ENCODE assay signal across 12 mouse cellular contexts in genomic region chr4:97780666-97781435, GRCm38 (mm10). TPM values are rescaled to one million over a fixed set of nuclear protein-coding genes. Genes with fewer than 3 reads are reported as not detected.
DNase-seq lines count a peak whose midpoint lies in the region; ATAC-seq lines count a peak whose summit lies in the region.
"Had no signal": no experiment of that assay in that cellular context is flagged by ENCODE, and none has a peak within 500 bp of the region (broad histone marks: within the 10 kb centered on the region; RNA-seq: fewer than 3 reads in every experiment).

No protein-coding gene starts in this region.

- H3K9me3 ChIP-seq in forebrain, embryonic 11.5 days (ENCODE audit: control insufficient read depth, low read length), result no peaks in the 10 kb centered on the region; the same call in 1 of the 2 replicates
- H3K9me3 ChIP-seq in forebrain, embryonic 10.5 days, result peaks cover 11% of the 10 kb centered on the region
- H3K9me3 ChIP-seq in limb, embryonic 12.5 days, result no peaks in the 10 kb centered on the region
- H3K9me3 ChIP-seq in limb, embryonic 10.5 days (replicated peaks), result no peaks in the 10 kb centered on the region
- H3K9me3 ChIP-seq in hindbrain, embryonic 15.5 days, result no peaks in the 10 kb centered on the region
- no peaks in the 10 kb centered on the region for H3K9me3 ChIP-seq in stomach, embryonic 14.5 days (ENCODE audit: control insufficient read depth, low read depth, low read length)

- H3K27ac ChIP-seq in forebrain, embryonic 11.5 days (ENCODE audit: low read depth, low read length), result no peak overlapping the region
- no peak overlapping the region for H3K27ac ChIP-seq in forebrain, embryonic 10.5 days
- no peak overlapping the region for H3K27ac ChIP-seq in limb, embryonic 12.5 days
- H3K27ac ChIP-seq in limb, embryonic 10.5 days, result no peak overlapping the region
- H3K27ac ChIP-seq in hindbrain, embryonic 15.5 days (replicated peaks), result peak overlapping the region; percentile 47; the same call in 1 of the 2 replicates
- no peak overlapping the region; the same call in 1 of the 2 replicates for H3K27ac ChIP-seq in stomach, embryonic 14.5 days (ENCODE audit: low read length)

- no peak overlapping the region for H3K9ac ChIP-seq in forebrain, embryonic 11.5 days (ENCODE audit: low read length)
- H3K9ac ChIP-seq in limb, embryonic 12.5 days (replicated peaks), result no peak overlapping the region
- H3K9ac ChIP-seq in hindbrain, embryonic 15.5 days, result 0 out of 2 replicates have a peak overlapping the region, but pooled peaks have one; percentile 14
- H3K9ac ChIP-seq in stomach, embryonic 14.5 days (replicated peaks; ENCODE audit: low read depth, low read length), result no peak overlapping the region

- H3K4me3 ChIP-seq in forebrain, embryonic 11.5 days (ENCODE audit: low read depth, low read length), result 0 out of 2 replicates have a peak overlapping the region, but pooled peaks have one; percentile 0
- H3K4me3 ChIP-seq in forebrain, embryonic 10.5 days, result no peak overlapping the region; the same call in 1 of the 2 replicates
- no peak overlapping the region for H3K4me3 ChIP-seq in limb, embryonic 12.5 days (replicated peaks)
- no peak overlapping the region for H3K4me3 ChIP-seq in limb, embryonic 10.5 days
- H3K4me3 ChIP-seq in hindbrain, embryonic 15.5 days, result peak overlapping the region; percentile 24
- H3K4me3 ChIP-seq in stomach, embryonic 14.5 days (ENCODE audit: low read depth, low read length), result peak overlapping the region; percentile 90; the same call in 1 of the 2 replicates

- peak overlapping the region; percentile 24; the same call in 1 of the 2 replicates for H3K4me2 ChIP-seq in forebrain, embryonic 11.5 days (ENCODE audit: low read depth, low read length, severe bottlenecking)
- peak overlapping the region; percentile 83 for H3K4me2 ChIP-seq in limb, embryonic 12.5 days
- peak overlapping the region; percentile 86 for H3K4me2 ChIP-seq in hindbrain, embryonic 15.5 days
- H3K4me2 ChIP-seq in stomach, embryonic 14.5 days (replicated peaks; ENCODE audit: low read depth, low read length), result peak overlapping the region; percentile 28

- H3K27me3 ChIP-seq in forebrain, embryonic 11.5 days (ENCODE audit: control insufficient read depth, insufficient read depth, low read length), result peaks cover 6% of the 10 kb centered on the region; the same call in 1 of the 2 replicates
- H3K27me3 ChIP-seq in forebrain, embryonic 10.5 days (ENCODE audit: poor library complexity, severe bottlenecking), result peaks cover 98% of the 10 kb centered on the region
- H3K27me3 ChIP-seq in limb, embryonic 12.5 days, result no peaks in the 10 kb centered on the region
- peaks cover 79% of the 10 kb centered on the region for H3K27me3 ChIP-seq in limb, embryonic 10.5 days (ENCODE audit: low read depth, poor library complexity, severe bottlenecking)
- 0 out of 2 replicates have a peak, but pooled peaks cover 2% of the 10 kb centered on the region for H3K27me3 ChIP-seq in hindbrain, embryonic 15.5 days
- H3K27me3 ChIP-seq in stomach, embryonic 14.5 days (ENCODE audit: control insufficient read depth, insufficient read depth, low read length), result no peaks in the 10 kb centered on the region

- WGBS in forebrain, embryonic 11.5 days, result 72% methylated on average over 7 of the region's 7 CpGs
- WGBS in forebrain, embryonic 10.5 days, result 73% methylated on average over 7 of the region's 7 CpGs
- 74% methylated on average over 7 of the region's 7 CpGs for WGBS in limb, embryonic 12.5 days
- 81% methylated on average over 7 of the region's 7 CpGs for WGBS in limb, embryonic 10.5 days
- 67% methylated on average over 7 of the region's 7 CpGs for WGBS in hindbrain, embryonic 15.5 days
- WGBS in stomach, embryonic 14.5 days, result 66% methylated on average over 7 of the region's 7 CpGs

- H3K4me1 ChIP-seq in forebrain, embryonic 11.5 days (replicated peaks; ENCODE audit: control insufficient read depth, insufficient read depth, low read length), result 0 out of 2 replicates have a peak, but pooled peaks cover 2% of the 10 kb centered on the region
- peaks cover 35% of the 10 kb centered on the region for H3K4me1 ChIP-seq in forebrain, embryonic 10.5 days
- peaks cover 28% of the 10 kb centered on the region for H3K4me1 ChIP-seq in limb, embryonic 12.5 days (replicated peaks)
- peaks cover 37% of the 10 kb centered on the region for H3K4me1 ChIP-seq in limb, embryonic 10.5 days
- peaks cover 13% of the 10 kb centered on the region for H3K4me1 ChIP-seq in hindbrain, embryonic 15.5 days (replicated peaks)
- no peaks in the 10 kb centered on the region for H3K4me1 ChIP-seq in stomach, embryonic 14.5 days (ENCODE audit: control insufficient read depth, insufficient read depth, low read length)

- no peak for ATAC-seq in forebrain, embryonic 11.5 days (replicated peaks; ENCODE audit: low FRiP score)
- ATAC-seq in limb, embryonic 12.5 days (ENCODE audit: insufficient number of reproducible peaks, insufficient read depth, low FRiP score, low TSS enrichment, low read depth), result no peak
- no peak for ATAC-seq in hindbrain, embryonic 15.5 days (ENCODE audit: low FRiP score, low read depth)
- ATAC-seq in stomach, embryonic 14.5 days (ENCODE audit: insufficient number of reproducible peaks, insufficient read depth, low FRiP score, low read depth), result no peak
- no peak for ATAC-seq in erythroblast, adult 5-6 weeks (replicated peaks; ENCODE audit: low FRiP score, poor library complexity, severe bottlenecking)

- peaks cover 7% of the 10 kb centered on the region for H3K36me3 ChIP-seq in forebrain, embryonic 11.5 days (ENCODE audit: control insufficient read depth, insufficient read depth, low read length)
- H3K36me3 ChIP-seq in forebrain, embryonic 10.5 days (replicated peaks), result peaks cover 29% of the 10 kb centered on the region
- peaks cover 35% of the 10 kb centered on the region for H3K36me3 ChIP-seq in limb, embryonic 12.5 days
- peaks cover 28% of the 10 kb centered on the region for H3K36me3 ChIP-seq in limb, embryonic 10.5 days
- no peaks in the 10 kb centered on the region for H3K36me3 ChIP-seq in hindbrain, embryonic 15.5 days
- peaks cover 17% of the 10 kb centered on the region for H3K36me3 ChIP-seq in stomach, embryonic 14.5 days (ENCODE audit: control insufficient read depth, insufficient read depth, low read length)

- DNase-seq in forebrain, embryonic 11.5 days (ENCODE audit: low spot score), result no peak
- no peak for DNase-seq in forebrain, embryonic 10.5 days (ENCODE audit: extremely low spot score, low spot score)
- DNase-seq in limb, embryonic 10.5 days (ENCODE audit: low spot score), result no peak
- DNase-seq in right cerebral cortex, adult 18-20 months, result no peak
- DNase-seq: spleen, adult 18-20 months had no signal

RNA-seq across cellular contexts. Expression of gene E130114P18Rik, which starts 3.0 kb away (rescaled TPM):
- polyA plus RNA-seq in forebrain, embryonic 11.5 days (2014; fragmentation: Nextera tagmentation; extraction: Ambion mirVana), result 45.7 and 46.4 TPM in 2 replicates
- 14.3 and 21.3 TPM in 2 replicates for polyA plus RNA-seq in forebrain, embryonic 10.5 days (2016; fragmentation: Nextera tagmentation; extraction: Ambion mirVana)
- polyA plus RNA-seq in limb, embryonic 12.5 days (2016; fragmentation: Nextera tagmentation; extraction: Ambion mirVana), result 5.4 and 6.4 TPM in 2 replicates
- polyA plus RNA-seq in limb, embryonic 10.5 days (2016; fragmentation: Nextera tagmentation; extraction: Ambion mirVana), result 2.8 and 11.0 TPM in 2 replicates
- polyA plus RNA-seq in hindbrain, embryonic 15.5 days (2015; fragmentation: Nextera tagmentation; extraction: Ambion mirVana), result 20.2 and 23.1 TPM in 2 replicates
- 5.7 and 6.3 TPM in 2 replicates for polyA plus RNA-seq in stomach, embryonic 14.5 days (2014; fragmentation: Nextera tagmentation; extraction: Ambion mirVana)
- not detected in 2 replicates for total RNA-seq in erythroblast, adult 5-6 weeks (2015; ENCODE audit: low replicate concordance)
- not detected in 2 replicates for total RNA-seq in erythroblast, adult 5-6 weeks (2017; ENCODE audit: low replicate concordance)
- total RNA-seq: adrenal gland, postnatal 14 days; neutrophil, adult 5-6 weeks had no signal
- polyA plus RNA-seq: C2C12 had no signal

RNA-seq across cellular contexts. Expression of gene Nfia, which starts 8.3 kb away (rescaled TPM):
- polyA plus RNA-seq in forebrain, embryonic 11.5 days (2014; fragmentation: Nextera tagmentation; extraction: Ambion mirVana), result 39.5 and 45.4 TPM in 2 replicates
- 10.9 and 17.6 TPM in 2 replicates for polyA plus RNA-seq in forebrain, embryonic 10.5 days (2016; fragmentation: Nextera tagmentation; extraction: Ambion mirVana)
- 53.9 and 56.7 TPM in 2 replicates for polyA plus RNA-seq in limb, embryonic 12.5 days (2016; fragmentation: Nextera tagmentation; extraction: Ambion mirVana)
- 6.7 and 21.3 TPM in 2 replicates for polyA plus RNA-seq in limb, embryonic 10.5 days (2016; fragmentation: Nextera tagmentation; extraction: Ambion mirVana)
- polyA plus RNA-seq in hindbrain, embryonic 15.5 days (2015; fragmentation: Nextera tagmentation; extraction: Ambion mirVana), result 39.5 and 47.1 TPM in 2 replicates
- 73.9 and 78.4 TPM in 2 replicates for polyA plus RNA-seq in stomach, embryonic 14.5 days (2014; fragmentation: Nextera tagmentation; extraction: Ambion mirVana)
- 19.6 and 21.3 TPM in 2 replicates for total RNA-seq in erythroblast, adult 5-6 weeks (2015; ENCODE audit: low replicate concordance)
- 4.7 and 12.0 TPM in 2 replicates for total RNA-seq in erythroblast, adult 5-6 weeks (2017; ENCODE audit: low replicate concordance)

Comparison
In these comparisons a context has a peak if more than half of its experiments do, and no peak if none do; other contexts are left out.
1. H3K4me3 ChIP-seq: peak in forebrain, embryonic 11.5 days (single experiment), hindbrain, embryonic 15.5 days (single experiment) and stomach, embryonic 14.5 days (single experiment); none in forebrain, embryonic 10.5 days (single experiment), limb, embryonic 12.5 days (single experiment) and limb, embryonic 10.5 days (single experiment).
2. H3K4me2 ChIP-seq: peak in every context shown above with its lines; median percentile 86 in hindbrain, embryonic 15.5 days; 83 in limb, embryonic 12.5 days; 28 in stomach, embryonic 14.5 days; 24 in forebrain, embryonic 11.5 days.